Mouse (Mus musculus): ENCODE measurements around the gene Narfl. TPM values are rescaled to one million over a fixed set of nuclear protein-coding genes. Genes with fewer than 3 reads are reported as not detected.

Gene Narfl
- polyA plus RNA-seq, 2 experiments: 10.2 to 12.9 TPM

DNA sequence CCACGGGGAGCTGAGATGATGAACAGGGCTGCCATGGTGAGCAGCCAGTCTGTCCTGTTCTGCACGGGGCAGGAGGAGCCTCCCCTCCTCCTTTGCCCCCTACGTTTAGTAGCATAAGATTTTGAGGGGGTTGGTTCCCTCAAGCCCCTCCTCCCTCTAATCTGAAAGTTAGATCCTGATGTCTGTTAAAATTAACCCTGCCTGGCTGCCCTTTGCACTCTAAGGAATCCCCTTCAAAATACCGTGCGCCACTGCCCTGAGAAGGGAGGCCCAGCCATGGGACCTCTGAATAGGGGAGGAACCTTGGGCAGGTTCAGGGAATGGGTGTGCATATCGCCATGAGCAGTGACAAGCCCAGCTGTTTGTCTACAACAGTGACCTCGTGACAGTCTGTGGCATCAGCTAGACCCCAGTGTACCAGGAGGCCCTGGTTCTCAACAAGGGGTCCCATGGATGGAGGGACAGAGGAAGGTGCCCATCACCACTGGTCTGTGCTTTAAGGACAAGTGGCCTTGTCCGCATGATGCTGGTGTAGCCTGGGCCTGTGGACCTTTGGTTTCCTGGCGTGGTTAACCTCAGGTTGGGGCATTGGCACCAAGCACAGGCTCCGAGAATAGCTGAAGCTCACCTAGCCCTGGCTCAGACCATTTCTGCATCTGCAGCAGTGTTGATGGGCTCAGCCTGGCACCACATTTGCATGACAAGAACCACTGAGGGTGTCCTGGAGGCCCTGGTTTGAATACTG, 1.9 kb downstream of the Narfl start:
- H3K9me3 ChIP-seq (ENCODE audit: control insufficient read depth, low read length): no peaks in the 10 kb centered on the region

DNA sequence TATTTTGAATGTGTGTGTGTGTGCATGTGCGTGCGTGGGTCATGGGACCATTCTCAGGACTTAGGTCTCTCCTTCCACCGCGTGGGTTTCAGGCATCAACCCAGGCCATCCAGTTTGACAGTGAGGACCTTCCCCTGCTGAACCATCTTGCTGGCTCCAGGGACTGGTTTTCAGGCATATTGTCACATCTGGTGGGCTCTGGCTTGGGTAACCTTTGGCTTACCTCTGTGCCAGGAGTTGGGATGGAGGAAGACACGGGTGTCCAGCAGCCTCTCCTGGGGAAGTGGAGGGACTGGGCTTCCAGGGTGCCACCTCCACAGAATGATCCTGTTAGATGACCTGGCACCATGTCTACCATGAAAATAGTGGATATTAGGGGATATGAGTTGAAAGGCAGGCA, 4.4 kb downstream of the Narfl start:
- TF ChIP-seq EP300 (IDR thresholded peaks at IDR 0.05; ENCODE audit: low read depth) (no peak), CTCF (IDR thresholded peaks at IDR 0.05; ENCODE audit: low read depth) (no peak)
- H3K4me1 ChIP-seq (replicated peaks; ENCODE audit: control insufficient read depth in 2 of 2, insufficient read depth in 2 of 2, low read length in 1 of 2): peaks cover 3 to 7% of the 10 kb centered on the region in 2 experiments
- H3K27me3 ChIP-seq (ENCODE audit: control insufficient read depth, insufficient read depth, low read length): no peaks in the 10 kb centered on the region
- H3K9me3 ChIP-seq (ENCODE audit: control insufficient read depth, low read length): no peaks in the 10 kb centered on the region
- ATAC-seq (ENCODE audit: insufficient read depth) (no peak), DNase-seq (ENCODE audit: low read depth in 3 of 3, low spot score in 3 of 3) (no peak)
- H3K27ac ChIP-seq: no peak overlapping the region
- peaks cover 10% of the 10 kb centered on the region for H3K36me3 ChIP-seq (replicated peaks; ENCODE audit: control insufficient read depth, insufficient read depth, low read depth)
- no peak overlapping the region for H3K9ac ChIP-seq (replicated peaks)
- no peak overlapping the region for H3K4me3 ChIP-seq (ENCODE audit: insufficient read depth in 1 of 2, low read depth in 2 of 2, low read length in 2 of 2)
- no peak overlapping the region for H3K4me2 ChIP-seq (ENCODE audit: low read depth)
- WGBS (ENCODE audit: insufficient replicate concordance): 89% methylated on average over 5 of the region's 5 CpGs

More for the DNA sequence above, 1.9 kb downstream of the Narfl start:
- no peak overlapping the region for H3K4me3 ChIP-seq (ENCODE audit: insufficient read depth in 1 of 2, low read depth in 2 of 2, low read length in 2 of 2)
- DNase-seq (ENCODE audit: low read depth in 3 of 3, low spot score in 3 of 3) (no peak), ATAC-seq (ENCODE audit: insufficient read depth) (no peak)
- H3K27ac ChIP-seq: no peak overlapping the region
- WGBS (ENCODE audit: insufficient replicate concordance): 69% methylated on average over 10 of the region's 10 CpGs
- H3K27me3 ChIP-seq (ENCODE audit: control insufficient read depth, insufficient read depth, low read length): no peaks in the 10 kb centered on the region
- H3K9ac ChIP-seq (replicated peaks): no peak overlapping the region
- H3K4me2 ChIP-seq (ENCODE audit: low read depth): no peak overlapping the region
- peaks cover 3 to 7% of the 10 kb centered on the region in 2 experiments for H3K4me1 ChIP-seq (replicated peaks; ENCODE audit: control insufficient read depth in 2 of 2, insufficient read depth in 2 of 2, low read length in 1 of 2)
- peaks cover 2% of the 10 kb centered on the region; the same call in 1 of the 2 replicates for H3K36me3 ChIP-seq (replicated peaks; ENCODE audit: control insufficient read depth, insufficient read depth, low read depth)
- TF ChIP-seq CTCF (IDR thresholded peaks at IDR 0.05; ENCODE audit: low read depth) (no peak), EP300 (IDR thresholded peaks at IDR 0.05; ENCODE audit: low read depth) (no peak)

DNA sequence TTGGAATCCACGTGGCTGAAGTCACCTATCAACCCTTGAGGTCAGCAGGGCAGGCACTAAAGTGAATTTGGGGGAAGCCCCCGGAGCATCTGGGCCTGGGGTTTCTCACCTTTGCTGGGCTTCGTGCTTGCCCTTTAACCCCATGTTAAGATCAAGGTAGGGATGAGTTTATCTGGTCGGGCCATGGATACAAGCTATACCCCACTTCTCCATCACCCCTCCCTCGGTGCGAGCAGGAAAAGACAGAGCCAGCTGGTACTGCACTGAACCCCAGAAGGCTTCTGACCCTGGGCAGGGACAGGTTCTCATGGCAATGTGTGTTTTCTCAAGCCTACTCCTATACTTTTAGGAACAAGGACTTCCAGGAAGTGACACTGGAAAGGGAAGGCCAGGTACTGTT, 7.8 kb downstream of the Narfl start:
- H3K27ac ChIP-seq: no peak overlapping the region
- H3K27me3 ChIP-seq (ENCODE audit: control insufficient read depth, insufficient read depth, low read length): no peaks in the 10 kb centered on the region
- H3K4me3 ChIP-seq (ENCODE audit: insufficient read depth in 1 of 2, low read depth in 2 of 2, low read length in 2 of 2): no peak overlapping the region
- H3K9me3 ChIP-seq (ENCODE audit: control insufficient read depth, low read length): no peaks in the 10 kb centered on the region
- DNase-seq (ENCODE audit: low read depth in 3 of 3, low spot score in 3 of 3) (no peak), ATAC-seq (ENCODE audit: insufficient read depth) (no peak)
- peaks cover 10% of the 10 kb centered on the region for H3K36me3 ChIP-seq (replicated peaks; ENCODE audit: control insufficient read depth, insufficient read depth, low read depth)
- 74% methylated on average over 6 of the region's 6 CpGs for WGBS (ENCODE audit: insufficient replicate concordance)
- H3K4me2 ChIP-seq (ENCODE audit: low read depth): no peak overlapping the region
- no peak overlapping the region for H3K9ac ChIP-seq (replicated peaks)
- peaks cover 0 to 2% of the 10 kb centered on the region in 2 experiments; a peak in 1 of 4 replicates for H3K4me1 ChIP-seq (replicated peaks; ENCODE audit: control insufficient read depth in 2 of 2, insufficient read depth in 2 of 2, low read length in 1 of 2)
- no peak for TF ChIP-seq EP300 (IDR thresholded peaks at IDR 0.05; ENCODE audit: low read depth)
- TF ChIP-seq CTCF (IDR thresholded peaks at IDR 0.05; ENCODE audit: low read depth): no peak

DNA sequence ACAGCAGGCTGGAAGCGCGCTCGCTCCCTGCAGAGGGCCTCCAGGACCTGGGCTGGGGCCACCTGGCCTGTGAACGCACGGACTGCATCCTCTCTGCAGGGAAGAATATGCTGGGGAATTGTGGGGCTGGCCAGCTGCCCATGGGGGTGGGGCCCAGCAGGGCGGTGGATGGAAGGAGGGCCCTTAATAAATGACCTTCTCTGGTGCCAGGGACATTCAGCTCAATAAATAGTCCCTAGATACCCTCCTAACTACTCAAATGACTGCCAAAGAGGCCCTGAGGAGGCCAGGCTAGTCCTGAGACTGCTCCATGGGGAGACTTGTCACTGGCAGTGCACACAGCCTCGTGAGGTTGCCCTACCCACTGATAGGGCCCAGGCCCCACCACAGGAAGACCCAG, 9.5 kb downstream of the Narfl start:
- Histone ChIP-seq H3K27me3 (ENCODE audit: control insufficient read depth, insufficient read depth, low read length) (no peaks in the 10 kb centered on the region), H3K4me2 (ENCODE audit: low read depth) (no peak overlapping the region), H3K4me1 (replicated peaks; ENCODE audit: control insufficient read depth in 2 of 2, insufficient read depth in 2 of 2, low read length in 1 of 2) (peaks cover 0 to 2% of the 10 kb centered on the region in 2 experiments; a peak in 1 of 4 replicates), H3K9ac (replicated peaks) (no peak overlapping the region), H3K9me3 (ENCODE audit: control insufficient read depth, low read length) (no peaks in the 10 kb centered on the region), H3K27ac (no peak overlapping the region), H3K36me3 (replicated peaks; ENCODE audit: control insufficient read depth, insufficient read depth, low read depth) (peaks cover 8% of the 10 kb centered on the region), H3K4me3 (ENCODE audit: insufficient read depth in 1 of 2, low read depth in 2 of 2, low read length in 2 of 2) (no peak overlapping the region)
- DNase-seq (ENCODE audit: low read depth in 3 of 3, low spot score in 3 of 3): no peak
- TF ChIP-seq EP300 (IDR thresholded peaks at IDR 0.05; ENCODE audit: low read depth) (no peak), CTCF (IDR thresholded peaks at IDR 0.05; ENCODE audit: low read depth) (no peak)
- no peak for ATAC-seq (ENCODE audit: insufficient read depth)
- WGBS (ENCODE audit: insufficient replicate concordance): 78% methylated on average over 7 of the region's 7 CpGs

DNA sequence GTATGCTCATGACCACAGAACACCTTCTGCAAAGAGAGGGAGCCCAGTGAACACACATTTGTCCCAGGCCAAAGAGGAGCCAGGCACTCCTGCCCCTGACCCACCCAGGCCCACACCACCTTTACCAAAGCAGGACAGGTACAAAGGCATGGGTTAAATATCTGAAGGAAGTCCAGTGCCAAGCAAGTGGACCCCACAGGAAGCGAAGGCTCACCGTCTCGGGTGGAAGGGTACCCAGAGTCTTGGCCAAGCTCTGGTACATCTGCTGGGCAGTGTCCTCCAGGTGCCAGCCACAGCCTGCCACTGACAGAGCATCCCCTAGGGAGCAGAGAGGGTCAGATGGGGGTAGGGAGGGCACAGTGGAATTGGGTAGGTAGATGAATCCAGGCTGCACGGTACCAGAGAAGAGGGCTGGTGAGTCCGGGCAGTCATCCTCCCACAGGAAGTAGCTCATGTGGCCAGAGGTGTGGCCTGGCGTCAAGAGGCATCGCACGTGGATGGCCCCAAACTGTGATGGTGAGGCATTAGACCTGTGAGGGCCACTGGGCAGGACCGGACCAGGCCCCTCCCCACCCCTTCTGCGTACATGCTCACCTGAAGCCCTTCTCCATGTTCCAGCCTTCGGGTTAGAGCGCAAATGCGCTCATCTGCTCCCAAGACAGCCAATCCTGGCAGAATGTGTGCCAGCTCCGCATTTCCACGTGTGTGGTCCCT, 10.4 kb downstream of the Narfl start:
- H3K36me3 ChIP-seq (replicated peaks; ENCODE audit: control insufficient read depth, insufficient read depth, low read depth): peaks cover 8% of the 10 kb centered on the region

More for the DNA sequence above, 10.4 kb downstream of the Narfl start:
- Histone ChIP-seq H3K27ac (no peak overlapping the region), H3K4me3 (ENCODE audit: insufficient read depth in 1 of 2, low read depth in 2 of 2, low read length in 2 of 2) (no peak overlapping the region), H3K4me1 (replicated peaks; ENCODE audit: control insufficient read depth in 2 of 2, insufficient read depth in 2 of 2, low read length in 1 of 2) (peaks cover 0 to 2% of the 10 kb centered on the region in 2 experiments; a peak in 1 of 4 replicates), H3K4me2 (ENCODE audit: low read depth) (peak overlapping the region; percentile 70), H3K27me3 (ENCODE audit: control insufficient read depth, insufficient read depth, low read length) (no peaks in the 10 kb centered on the region), H3K9ac (replicated peaks) (no peak overlapping the region), H3K9me3 (ENCODE audit: control insufficient read depth, low read length) (no peaks in the 10 kb centered on the region)
- WGBS (ENCODE audit: insufficient replicate concordance): 71% methylated on average over 15 of the region's 15 CpGs
- no peak for TF ChIP-seq CTCF (IDR thresholded peaks at IDR 0.05; ENCODE audit: low read depth)
- no peak for TF ChIP-seq EP300 (IDR thresholded peaks at IDR 0.05; ENCODE audit: low read depth)
- DNase-seq (ENCODE audit: low read depth in 3 of 3, low spot score in 3 of 3) (no peak), ATAC-seq (ENCODE audit: insufficient read depth) (no peak)
